Mouse (Mus musculus) hindlimb bud, embryonic 11.5 days (tissue): ENCODE data around the gene Gnl1.
"Not testable (repeated sequence)": the region's sequence is repeated elsewhere in the genome, so short reads cannot be mapped to it uniquely, and the experiment has no call there.

Source experiments
- DNase-seq: peaks from one replicate; pipeline ENCODE4 v3.0.0-alpha.2; 2012; ENCODE audit warnings: low read depth, low spot score; ENCODE audit errors: extremely low spot score

The Gnl1 gene

GRCm38 (mm10) chr17:35994175-35994878, 14.7 kb downstream of the Gnl1 start:
- DNase-seq: peak; percentile 37

- DNase-seq: no peak
These were observed 15.2 kb downstream of the Gnl1 start for GRCm38 (mm10) chr17:35994879-35995240.

GRCm38 (mm10) chr17:35996949-35997348, 17.3 kb downstream of the Gnl1 start:
- DNase-seq: peak; percentile 99

- no peak for DNase-seq
These were observed 18.3 kb downstream of the Gnl1 start for GRCm38 (mm10) chr17:35997713-35998510.

GRCm38 (mm10) chr17:35998545-35999305, 19.1 kb downstream of the Gnl1 start:
- DNase-seq: no peak

GRCm38 (mm10) chr17:35999356-35999755, 19.7 kb downstream of the Gnl1 start:
- no peak for DNase-seq

- DNase-seq: no peak
These were observed 20.7 kb downstream of the Gnl1 start for GRCm38 (mm10) chr17:36000349-36000748.

- no peak for DNase-seq
These were observed 21.7 kb downstream of the Gnl1 start for GRCm38 (mm10) chr17:36001121-36001897.

- DNase-seq: no peak
These were observed 22.3 kb downstream of the Gnl1 start for GRCm38 (mm10) chr17:36001966-36002365.

- DNase-seq: no peak
These were observed 23.7 kb downstream of the Gnl1 start for GRCm38 (mm10) chr17:36003331-36003730.

GRCm38 (mm10) chr17:36004409-36004808, 24.8 kb downstream of the Gnl1 start:
- not testable (repeated sequence) for DNase-seq

GRCm38 (mm10) chr17:36014977-36015376, 35.3 kb downstream of the Gnl1 start:
- no peak for DNase-seq

- DNase-seq: no peak
These were observed 37.4 kb downstream of the Gnl1 start for GRCm38 (mm10) chr17:36017046-36017445.

GRCm38 (mm10) chr17:36018979-36019378, 39.3 kb downstream of the Gnl1 start:
- no peak for DNase-seq

GRCm38 (mm10) chr17:36019519-36019918, 39.9 kb downstream of the Gnl1 start:
- DNase-seq: no peak

GRCm38 (mm10) chr17:36020191-36021073, 40.8 kb downstream of the Gnl1 start, which contains the start of gene H2-T24:
TSS of gene H2-T24 (minus strand) at chr17:36020560.
- no peak for DNase-seq

- no peak for DNase-seq
These were observed 41.7 kb downstream of the Gnl1 start for GRCm38 (mm10) chr17:36021309-36021708.

- no peak for DNase-seq
These were observed 42.4 kb downstream of the Gnl1 start for GRCm38 (mm10) chr17:36022098-36022497.

- no peak for DNase-seq
These were observed 43.3 kb downstream of the Gnl1 start for GRCm38 (mm10) chr17:36022922-36023321.
